Comparison of ENCODE assay signal across 8 mouse cellular contexts in genomic region chr7:139234426-139235188, GRCm38 (mm10). TPM values are rescaled to one million over a fixed set of nuclear protein-coding genes. Genes with fewer than 3 reads are reported as not detected.
DNase-seq lines count a peak whose midpoint lies in the region; ATAC-seq and TF ChIP-seq lines count a peak whose summit lies in the region.

No protein-coding gene starts in this region.

- TF ChIP-seq CTCF in C2C12 (IDR thresholded peaks at IDR 0.05; ENCODE audit: control insufficient read depth, insufficient read depth, insufficient read length) (no peak), MEL (IDR thresholded peaks at IDR 0.05 in 2 of 3, conservative IDR thresholded peaks at IDR 0.05 in 1 of 3; ENCODE audit: control insufficient read depth in 1 of 3, insufficient read depth in 1 of 3, low read depth in 2 of 3, low read length in 3 of 3, poor library complexity in 1 of 3, severe bottlenecking in 1 of 3) (no peak)

- H3K36me3 ChIP-seq in C2C12 (ENCODE audit: control insufficient read depth, insufficient read depth) (no peaks in the 10 kb centered on the region), MEL (ENCODE audit: control insufficient read depth in 1 of 2, insufficient read depth in 2 of 2, low read length in 2 of 2) (0 out of 4 replicates have a peak, but pooled peaks cover 0 to 3% of the 10 kb centered on the region in 2 experiments)
- H3K36me3 ChIP-seq in forebrain, embryonic 13.5 days (ENCODE audit: poor library complexity, severe bottlenecking) = no peaks in the 10 kb centered on the region
- no peaks in the 10 kb centered on the region for H3K36me3 ChIP-seq in hindbrain, embryonic 11.5 days (ENCODE audit: control insufficient read depth, insufficient read depth, low read length)
- no peaks in the 10 kb centered on the region for H3K36me3 ChIP-seq in limb, embryonic 14.5 days (ENCODE audit: control insufficient read depth, insufficient read depth, low read length)
- no peaks in the 10 kb centered on the region for H3K36me3 ChIP-seq in midbrain, embryonic 12.5 days

- peaks cover 1 to 7% of the 10 kb centered on the region in 2 experiments; a peak in 3 of 4 replicates for H3K4me1 ChIP-seq in MEL (ENCODE audit: control insufficient read depth in 1 of 2, insufficient read depth in 2 of 2, low read length in 2 of 2)
- peaks cover 3% of the 10 kb centered on the region for H3K4me1 ChIP-seq in forebrain, embryonic 13.5 days
- 0 out of 2 replicates have a peak, but pooled peaks cover 2% of the 10 kb centered on the region for H3K4me1 ChIP-seq in hindbrain, embryonic 11.5 days (replicated peaks; ENCODE audit: control insufficient read depth, insufficient read depth, low read length)
- peaks cover 15% of the 10 kb centered on the region for H3K4me1 ChIP-seq in limb, embryonic 14.5 days (ENCODE audit: control insufficient read depth, insufficient read depth, low read length)
- peaks cover 18% of the 10 kb centered on the region for H3K4me1 ChIP-seq in midbrain, embryonic 12.5 days

- no peak overlapping the region for H3K4me3 ChIP-seq in C2C12 (ENCODE audit: insufficient read depth, poor library complexity, severe bottlenecking)
- peak overlapping the region; percentile 19 to 36; a peak in 3 of 4 replicates for H3K4me3 ChIP-seq in MEL (ENCODE audit: control insufficient read depth in 1 of 2, insufficient read depth in 1 of 2, low read depth in 2 of 2, low read length in 2 of 2)
- H3K4me3 ChIP-seq in forebrain, embryonic 13.5 days = no peak overlapping the region
- no peak overlapping the region for H3K4me3 ChIP-seq in hindbrain, embryonic 11.5 days (ENCODE audit: low read depth, low read length)
- H3K4me3 ChIP-seq in limb, embryonic 14.5 days (replicated peaks; ENCODE audit: low read length) = no peak overlapping the region
- H3K4me3 ChIP-seq in midbrain, embryonic 12.5 days = no peak overlapping the region

- H3K79me3 ChIP-seq in C2C12 (ENCODE audit: low read depth) = no peaks in the 10 kb centered on the region

- WGBS in forebrain, embryonic 13.5 days = 12% methylated on average over 18 of the region's 18 CpGs
- WGBS in hindbrain, embryonic 11.5 days = 9% methylated on average over 18 of the region's 18 CpGs
- WGBS in limb, embryonic 14.5 days = 8% methylated on average over 18 of the region's 18 CpGs
- 13% methylated on average over 18 of the region's 18 CpGs for WGBS in midbrain, embryonic 12.5 days

- ATAC-seq in forebrain, embryonic 13.5 days = peak; percentile 52; the same call in 1 of the 2 replicates
- ATAC-seq in hindbrain, embryonic 11.5 days (ENCODE audit: low FRiP score) = peak; percentile 66
- 0 out of 2 replicates have a peak, but pooled peaks have one; percentile 35 for ATAC-seq in limb, embryonic 14.5 days (ENCODE audit: low FRiP score, low read depth)
- ATAC-seq in midbrain, embryonic 12.5 days (ENCODE audit: low FRiP score, low read depth) = peak; percentile 56; the same call in 1 of the 2 replicates

- H3K79me2 ChIP-seq in C2C12 (ENCODE audit: control insufficient read depth, insufficient read depth) (no peaks in the 10 kb centered on the region), MEL (ENCODE audit: control insufficient read depth, insufficient read depth, low read length, poor library complexity) (no peaks in the 10 kb centered on the region)

- 0 out of 2 replicates have a peak overlapping the region, but pooled peaks have one; percentile 2 for H3K4me2 ChIP-seq in forebrain, embryonic 13.5 days
- H3K4me2 ChIP-seq in hindbrain, embryonic 11.5 days (replicated peaks; ENCODE audit: low read depth, low read length) = 0 out of 2 replicates have a peak overlapping the region, but pooled peaks have one; percentile 14
- H3K4me2 ChIP-seq in limb, embryonic 14.5 days (replicated peaks; ENCODE audit: low read depth, low read length, severe bottlenecking) = no peak overlapping the region; the same call in 1 of the 2 replicates
- H3K4me2 ChIP-seq in midbrain, embryonic 12.5 days (replicated peaks) = peak overlapping the region; percentile 32

- peak overlapping the region; percentile 25 for H3K9ac ChIP-seq in MEL (ENCODE audit: control insufficient read depth, low read depth, low read length, poor library complexity, severe bottlenecking)
- H3K9ac ChIP-seq in forebrain, embryonic 13.5 days = no peak overlapping the region
- H3K9ac ChIP-seq in hindbrain, embryonic 11.5 days (ENCODE audit: low read depth, low read length) = no peak overlapping the region
- no peak overlapping the region for H3K9ac ChIP-seq in limb, embryonic 14.5 days (ENCODE audit: low read depth, low read length, severe bottlenecking)
- H3K9ac ChIP-seq in midbrain, embryonic 12.5 days (replicated peaks) = no peak overlapping the region

- H3K9me3 ChIP-seq in MEL (replicated peaks; ENCODE audit: insufficient read depth, low read length) = no peaks in the 10 kb centered on the region
- H3K9me3 ChIP-seq in forebrain, embryonic 13.5 days (replicated peaks) = no peaks in the 10 kb centered on the region
- H3K9me3 ChIP-seq in hindbrain, embryonic 11.5 days (ENCODE audit: control insufficient read depth, low read length) = no peaks in the 10 kb centered on the region
- no peaks in the 10 kb centered on the region for H3K9me3 ChIP-seq in limb, embryonic 14.5 days (ENCODE audit: control insufficient read depth, low read length)
- no peaks in the 10 kb centered on the region for H3K9me3 ChIP-seq in midbrain, embryonic 12.5 days

- TF ChIP-seq RAD21 in MEL (IDR thresholded peaks at IDR 0.05; ENCODE audit: low read depth, low read length) = no peak

- TF ChIP-seq POLR2A in MEL (IDR thresholded peaks at IDR 0.05; ENCODE audit: control insufficient read depth in 1 of 2, insufficient read depth in 1 of 2, low read depth in 1 of 2, low read length in 2 of 2, poor library complexity in 1 of 2) = no peak
- no peak for TF ChIP-seq POLR2A in limb, embryonic 14.5 days (IDR thresholded peaks at IDR 0.05; ENCODE audit: borderline replicate concordance, extremely low read depth, insufficient read depth, insufficient read length)

- no peak overlapping the region for H3K27ac ChIP-seq in MEL (ENCODE audit: control insufficient read depth, low read depth, low read length)
- no peak overlapping the region for H3K27ac ChIP-seq in forebrain, embryonic 13.5 days
- H3K27ac ChIP-seq in hindbrain, embryonic 11.5 days (ENCODE audit: low read depth, low read length) = no peak overlapping the region
- no peak overlapping the region for H3K27ac ChIP-seq in limb, embryonic 14.5 days (replicated peaks; ENCODE audit: low read depth, low read length)
- H3K27ac ChIP-seq in midbrain, embryonic 12.5 days (replicated peaks) = no peak overlapping the region

- DNase-seq in MEL (ENCODE audit: low read depth, low spot score) = peak; percentile 57
- DNase-seq in hindbrain, embryonic 11.5 days (ENCODE audit: low spot score) = peak; percentile 58
- no peak for DNase-seq in limb, embryonic 14.5 days (ENCODE audit: low spot score)
- peak; percentile 91 for DNase-seq in yolk sac, embryonic 10.5 days (ENCODE audit: low spot score)
- no peak for DNase-seq in spleen, adult 18-20 months

- peak overlapping the region; percentile 12 for H3ac ChIP-seq in C2C12 (ENCODE audit: control insufficient read depth, insufficient read length, low read depth)

- no peaks in the 10 kb centered on the region for H3K27me3 ChIP-seq in C2C12 (ENCODE audit: control insufficient read depth, insufficient read depth, insufficient read length)
- no peaks in the 10 kb centered on the region for H3K27me3 ChIP-seq in MEL (ENCODE audit: control insufficient read depth in 1 of 2, insufficient read depth in 2 of 2, low read length in 2 of 2)
- no peaks in the 10 kb centered on the region for H3K27me3 ChIP-seq in forebrain, embryonic 13.5 days
- no peaks in the 10 kb centered on the region for H3K27me3 ChIP-seq in hindbrain, embryonic 11.5 days (ENCODE audit: control insufficient read depth, insufficient read depth, low read length)
- H3K27me3 ChIP-seq in limb, embryonic 14.5 days (ENCODE audit: control insufficient read depth, insufficient read depth, low read length) = no peaks in the 10 kb centered on the region
- H3K27me3 ChIP-seq in midbrain, embryonic 12.5 days = peaks cover 17% of the 10 kb centered on the region

- no peak for TF ChIP-seq EP300 in MEL (IDR thresholded peaks at IDR 0.05; ENCODE audit: low read depth in 1 of 2, low read length in 2 of 2)

RNA-seq across cellular contexts. Expression of gene Pwwp2b, which starts 13.7 kb away (rescaled TPM):
- polyA plus RNA-seq in C2C12 (2012; fragmentation: generic; extraction: Trizol) (15.8 TPM), MEL (2012; ENCODE audit: insufficient read depth in 1 of 2, insufficient read length in 2 of 2, low read depth in 1 of 2, low replicate concordance in 2 of 2, missing spikeins in 1 of 2) (1 to 10 TPM in 1 of 2 experiments, not detected in 1; 4.3 TPM)
- 1.2 and 1.9 TPM in 2 replicates for total RNA-seq in MEL (2012; rRNA removed)
- 4.5 and 4.7 TPM in 2 replicates for polyA plus RNA-seq in forebrain, embryonic 13.5 days (2015; fragmentation: Nextera tagmentation; extraction: Ambion mirVana)
- 3.4 and 4.4 TPM in 2 replicates for polyA plus RNA-seq in hindbrain, embryonic 11.5 days (2014; fragmentation: Nextera tagmentation; extraction: Ambion mirVana)
- polyA plus RNA-seq in limb, embryonic 14.5 days (2012; rRNA removed) = 9.5 and 10.6 TPM in 2 replicates
- 13.1 and 14.1 TPM in 2 replicates for polyA plus RNA-seq in limb, embryonic 14.5 days (2014; fragmentation: Nextera tagmentation; extraction: Ambion mirVana)
- 3.4 and 3.9 TPM in 2 replicates for polyA plus RNA-seq in midbrain, embryonic 12.5 days (2016; fragmentation: Nextera tagmentation; extraction: Ambion mirVana)

RNA-seq across cellular contexts. Expression of gene Stk32c, which starts 21.5 kb away (rescaled TPM):
- polyA plus RNA-seq in C2C12 (2012; fragmentation: generic; extraction: Trizol) (2.6 TPM), MEL (2012; ENCODE audit: insufficient read depth in 1 of 2, insufficient read length in 2 of 2, low read depth in 1 of 2, low replicate concordance in 2 of 2, missing spikeins in 1 of 2) (under 1 TPM in 1 of 2 experiments, not detected in 1; 0.21 TPM)
- total RNA-seq in MEL (2012; rRNA removed) = 0.07 TPM in 1 of 2 replicates, not detected in the other
- polyA plus RNA-seq in forebrain, embryonic 13.5 days (2015; fragmentation: Nextera tagmentation; extraction: Ambion mirVana) = 0.50 and 0.89 TPM in 2 replicates
- 0.52 and 0.54 TPM in 2 replicates for polyA plus RNA-seq in hindbrain, embryonic 11.5 days (2014; fragmentation: Nextera tagmentation; extraction: Ambion mirVana)
- polyA plus RNA-seq in limb, embryonic 14.5 days (2012; rRNA removed) = 3.2 and 4.1 TPM in 2 replicates
- polyA plus RNA-seq in limb, embryonic 14.5 days (2014; fragmentation: Nextera tagmentation; extraction: Ambion mirVana) = 0.14 and 0.32 TPM in 2 replicates
- polyA plus RNA-seq in midbrain, embryonic 12.5 days (2016; fragmentation: Nextera tagmentation; extraction: Ambion mirVana) = 0.66 and 1.0 TPM in 2 replicates

RNA-seq across cellular contexts. Expression of gene Lrrc27, which starts 21.8 kb away (rescaled TPM):
- polyA plus RNA-seq in C2C12 (2012; fragmentation: generic; extraction: Trizol) (5.4 TPM), MEL (2012; ENCODE audit: insufficient read depth in 1 of 2, insufficient read length in 2 of 2, low read depth in 1 of 2, low replicate concordance in 2 of 2, missing spikeins in 1 of 2) (1 to 10 TPM in 1 of 2 experiments, not detected in 1; 1.3 TPM)
- 0.54 and 1.0 TPM in 2 replicates for total RNA-seq in MEL (2012; rRNA removed)
- polyA plus RNA-seq in forebrain, embryonic 13.5 days (2015; fragmentation: Nextera tagmentation; extraction: Ambion mirVana) = 3.6 and 3.7 TPM in 2 replicates
- 6.5 and 9.4 TPM in 2 replicates for polyA plus RNA-seq in hindbrain, embryonic 11.5 days (2014; fragmentation: Nextera tagmentation; extraction: Ambion mirVana)
- polyA plus RNA-seq in limb, embryonic 14.5 days (2012; rRNA removed) = 3.9 and 6.1 TPM in 2 replicates
- polyA plus RNA-seq in limb, embryonic 14.5 days (2014; fragmentation: Nextera tagmentation; extraction: Ambion mirVana) = 3.2 and 4.2 TPM in 2 replicates
- 4.8 and 5.8 TPM in 2 replicates for polyA plus RNA-seq in midbrain, embryonic 12.5 days (2016; fragmentation: Nextera tagmentation; extraction: Ambion mirVana)

Comparison
In these comparisons a context has a peak if more than half of its experiments do, and no peak if none do; other contexts are left out.
1. H3K4me3 ChIP-seq: peak in MEL (2 of 2); none in C2C12 (single experiment), forebrain, embryonic 13.5 days (single experiment), hindbrain, embryonic 11.5 days (single experiment), limb, embryonic 14.5 days (single experiment) and midbrain, embryonic 12.5 days (single experiment).
2. DNase-seq: peak in MEL (single experiment), hindbrain, embryonic 11.5 days (single experiment) and yolk sac, embryonic 10.5 days (single experiment); none in limb, embryonic 14.5 days (single experiment) and spleen, adult 18-20 months (0 of 2).
3. Peak in every context shown above with its lines, with median percentiles within 50 percentile points of each other: ATAC-seq.